In genomic region chr6:40381908-40382307, GRCm38 (mm10) we compare ENCODE assay signal across 27 mouse cellular contexts. TPM values are rescaled to one million over a fixed set of nuclear protein-coding genes. Genes with fewer than 3 reads are reported as not detected.
DNase-seq lines count a peak whose midpoint lies in the region; ATAC-seq lines count a peak whose summit lies in the region.
"Had no signal": no experiment of that assay in that cellular context is flagged by ENCODE, and none has a peak within 500 bp of the region (broad histone marks: within the 10 kb centered on the region; RNA-seq: fewer than 3 reads in every experiment).

No protein-coding gene starts in this region.

- no peak overlapping the region for H3K4me2 ChIP-seq in kidney, embryonic 16.5 days (replicated peaks; ENCODE audit: low read depth, low read length)
- no peak overlapping the region for H3K4me2 ChIP-seq in limb, embryonic 13.5 days (replicated peaks)
- H3K4me2 ChIP-seq: embryonic facial prominence, embryonic 12.5 days; embryonic facial prominence, embryonic 15.5 days; heart, embryonic 11.5 days; hindbrain, embryonic 12.5 days had no signal

- H3K27ac ChIP-seq in kidney, embryonic 16.5 days (ENCODE audit: low read length), result 0 out of 2 replicates have a peak overlapping the region, but pooled peaks have one; percentile 3
- H3K27ac ChIP-seq in limb, embryonic 13.5 days, result 0 out of 2 replicates have a peak overlapping the region, but pooled peaks have one; percentile 22
- no peak overlapping the region for H3K27ac ChIP-seq in limb, embryonic 10.5 days
- H3K27ac ChIP-seq: embryonic facial prominence, embryonic 12.5 days; embryonic facial prominence, embryonic 15.5 days; gastrocnemius, adult 2 months; hindbrain, embryonic 12.5 days had no signal

- peak; percentile 14 for DNase-seq in kidney, adult 9 months
- no peak for DNase-seq in kidney, postnatal 36 days
- DNase-seq in kidney, adult 11 months, result no peak
- DNase-seq in limb, embryonic 10.5 days (ENCODE audit: low spot score), result no peak
- no peak for DNase-seq in spleen, postnatal 14 days (ENCODE audit: low spot score in 2 of 2)
- DNase-seq: adrenal gland, adult 2 months; adrenal gland, postnatal 14 days; B cell, adult 2 months; cerebellum, adult 11 months; cerebellum, adult 2 months; cerebellum, adult 9-11 months; cerebellum, postnatal 25 days; forebrain, postnatal 0 days; gastrocnemius, adult 2 months; gastrocnemius, postnatal 14 days; heart, adult 11 months had no signal

- no peaks in the 10 kb centered on the region for H3K9me3 ChIP-seq in kidney, embryonic 16.5 days (ENCODE audit: low read length)
- H3K9me3 ChIP-seq in limb, embryonic 13.5 days, result no peaks in the 10 kb centered on the region
- no peaks in the 10 kb centered on the region for H3K9me3 ChIP-seq in limb, embryonic 10.5 days (replicated peaks)
- H3K9me3 ChIP-seq: embryonic facial prominence, embryonic 12.5 days; embryonic facial prominence, embryonic 15.5 days; G1E; hindbrain, embryonic 12.5 days had no signal

- no peak overlapping the region for H3K4me3 ChIP-seq in kidney, embryonic 16.5 days (ENCODE audit: low read length)
- H3K4me3 ChIP-seq in limb, embryonic 13.5 days, result no peak overlapping the region
- no peak overlapping the region for H3K4me3 ChIP-seq in limb, embryonic 10.5 days
- H3K4me3 ChIP-seq: embryonic facial prominence, embryonic 12.5 days; embryonic facial prominence, embryonic 15.5 days; gastrocnemius, adult 2 months; hindbrain, embryonic 12.5 days had no signal

- no peaks in the 10 kb centered on the region for H3K4me1 ChIP-seq in kidney, embryonic 16.5 days (ENCODE audit: insufficient read depth, low read length)
- H3K4me1 ChIP-seq in limb, embryonic 13.5 days, result peaks cover 9% of the 10 kb centered on the region; the same call in 1 of the 2 replicates
- no peaks in the 10 kb centered on the region for H3K4me1 ChIP-seq in limb, embryonic 10.5 days
- H3K4me1 ChIP-seq: embryonic facial prominence, embryonic 12.5 days; embryonic facial prominence, embryonic 15.5 days; hindbrain, embryonic 12.5 days had no signal

- ATAC-seq in kidney, embryonic 16.5 days (ENCODE audit: low FRiP score, low TSS enrichment), result peak; percentile 19; the same call in 1 of the 2 replicates
- ATAC-seq in limb, embryonic 13.5 days (ENCODE audit: low FRiP score, low read depth), result no peak
- ATAC-seq: forebrain, embryonic 14.5 days; forebrain, postnatal 0 days had no signal

- 55% methylated on average over 4 of the region's 4 CpGs for WGBS in kidney, embryonic 16.5 days
- 85% methylated on average over 4 of the region's 4 CpGs for whole genome bisulfite sequencing in limb, embryonic 13.5 days
- WGBS in limb, embryonic 10.5 days, result 93% methylated on average over 4 of the region's 4 CpGs

- no peaks in the 10 kb centered on the region for H3K27me3 ChIP-seq in kidney, embryonic 16.5 days (ENCODE audit: insufficient read depth, low read length)
- no peaks in the 10 kb centered on the region for H3K27me3 ChIP-seq in limb, embryonic 13.5 days
- H3K27me3 ChIP-seq in limb, embryonic 10.5 days (ENCODE audit: low read depth, poor library complexity, severe bottlenecking), result no peaks in the 10 kb centered on the region
- H3K27me3 ChIP-seq: CH12.LX; embryonic facial prominence, embryonic 12.5 days; embryonic facial prominence, embryonic 15.5 days; hindbrain, embryonic 12.5 days had no signal

- no peak overlapping the region for H3K9ac ChIP-seq in kidney, embryonic 16.5 days (replicated peaks; ENCODE audit: low read length)
- H3K9ac ChIP-seq in limb, embryonic 13.5 days, result no peak overlapping the region
- H3K9ac ChIP-seq: embryonic facial prominence, embryonic 12.5 days; embryonic facial prominence, embryonic 15.5 days; forebrain, postnatal 0 days; hindbrain, embryonic 12.5 days had no signal

- peaks cover 13% of the 10 kb centered on the region; the same call in 1 of the 2 replicates for H3K36me3 ChIP-seq in kidney, embryonic 16.5 days (ENCODE audit: insufficient read depth, low read length)
- peaks cover 22% of the 10 kb centered on the region for H3K36me3 ChIP-seq in limb, embryonic 13.5 days
- H3K36me3 ChIP-seq in limb, embryonic 10.5 days, result peaks cover 36% of the 10 kb centered on the region

RNA-seq across cellular contexts. Expression of gene E330009J07Rik, which starts 54.0 kb away (rescaled TPM):
- polyA plus RNA-seq in kidney, embryonic 16.5 days (2015; fragmentation: Nextera tagmentation; extraction: Ambion mirVana), result 10.5 and 12.5 TPM in 2 replicates
- 9.3 and 10.1 TPM in 2 replicates for polyA plus RNA-seq in limb, embryonic 13.5 days (2015; fragmentation: Nextera tagmentation; extraction: Ambion mirVana)
- polyA plus RNA-seq in limb, embryonic 10.5 days (2016; fragmentation: Nextera tagmentation; extraction: Ambion mirVana), result 12.6 and 13.8 TPM in 2 replicates

RNA-seq across cellular contexts. Expression of gene Agk, which starts 56.9 kb away (rescaled TPM):
- polyA plus RNA-seq in kidney, embryonic 16.5 days (2015; fragmentation: Nextera tagmentation; extraction: Ambion mirVana), result 47.1 and 49.9 TPM in 2 replicates
- 46.9 and 50.2 TPM in 2 replicates for polyA plus RNA-seq in limb, embryonic 13.5 days (2015; fragmentation: Nextera tagmentation; extraction: Ambion mirVana)
- polyA plus RNA-seq in limb, embryonic 10.5 days (2016; fragmentation: Nextera tagmentation; extraction: Ambion mirVana), result 47.5 and 47.9 TPM in 2 replicates

RNA-seq across cellular contexts. Expression of gene Wee2, which starts 57.0 kb away (rescaled TPM):
- polyA plus RNA-seq in kidney, embryonic 16.5 days (2015; fragmentation: Nextera tagmentation; extraction: Ambion mirVana), result 0.12 TPM in 1 of 2 replicates, not detected in the other
- polyA plus RNA-seq in limb, embryonic 13.5 days (2015; fragmentation: Nextera tagmentation; extraction: Ambion mirVana), result not detected in 2 replicates
- 0.18 and 0.26 TPM in 2 replicates for polyA plus RNA-seq in limb, embryonic 10.5 days (2016; fragmentation: Nextera tagmentation; extraction: Ambion mirVana)
- polyA plus RNA-seq: adrenal gland, adult 2 months; embryonic facial prominence, embryonic 12.5 days; embryonic facial prominence, embryonic 15.5 days; G1E; heart, embryonic 11.5 days; heart, embryonic 14.5 days; heart, postnatal 0 days; hindbrain, embryonic 12.5 days had no signal
